Mouse (Mus musculus): ENCODE results near the gene Phb.

- TF ChIP-seq POLR2A (IDR thresholded peaks at IDR 0.05; ENCODE audit: borderline replicate concordance, low read depth, low read length) (no peak), CTCF (IDR thresholded peaks at IDR 0.05; ENCODE audit: low read depth, low read length) (no peak)
These were observed 420 bp downstream of the Phb start for GRCm38 (mm10) chr11:95667177-95667576.
